Mouse (Mus musculus): Measurements from ENCODE around the gene Rem2. TPM values are rescaled to one million over a fixed set of nuclear protein-coding genes. Genes with fewer than 3 reads are reported as not detected.

Rem2 gene
- total RNA-seq, 1 experiment from 2014 or later: 2.5 TPM

DNA sequence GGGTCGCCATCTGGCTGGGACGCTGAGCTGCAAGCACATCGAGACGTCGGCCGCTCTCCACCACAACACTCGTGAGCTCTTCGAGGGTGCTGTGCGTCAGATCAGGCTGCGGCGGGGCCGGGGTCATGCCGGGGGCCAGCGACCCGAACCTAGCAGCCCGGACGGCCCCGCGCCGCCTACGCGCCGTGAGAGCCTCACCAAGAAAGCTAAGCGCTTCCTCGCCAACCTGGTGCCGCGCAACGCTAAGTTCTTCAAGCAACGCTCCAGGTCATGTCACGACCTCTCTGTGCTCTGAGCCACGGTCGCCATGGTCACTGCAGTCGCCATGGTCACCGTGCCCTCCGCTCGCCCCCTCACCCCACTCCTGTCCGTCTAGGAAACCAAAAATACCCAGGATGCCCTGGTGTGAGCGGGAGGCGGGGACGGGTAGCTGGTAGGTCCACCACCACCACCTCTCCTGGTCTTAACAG is 3.6 kb downstream of the Rem2 start:
- no peak for ATAC-seq (replicated peaks in 1 of 2; ENCODE audit: insufficient read depth in 1 of 2, low FRiP score in 2 of 2, low TSS enrichment in 1 of 2, low read depth in 1 of 2, poor library complexity in 2 of 2, severe bottlenecking in 2 of 2)

DNA sequence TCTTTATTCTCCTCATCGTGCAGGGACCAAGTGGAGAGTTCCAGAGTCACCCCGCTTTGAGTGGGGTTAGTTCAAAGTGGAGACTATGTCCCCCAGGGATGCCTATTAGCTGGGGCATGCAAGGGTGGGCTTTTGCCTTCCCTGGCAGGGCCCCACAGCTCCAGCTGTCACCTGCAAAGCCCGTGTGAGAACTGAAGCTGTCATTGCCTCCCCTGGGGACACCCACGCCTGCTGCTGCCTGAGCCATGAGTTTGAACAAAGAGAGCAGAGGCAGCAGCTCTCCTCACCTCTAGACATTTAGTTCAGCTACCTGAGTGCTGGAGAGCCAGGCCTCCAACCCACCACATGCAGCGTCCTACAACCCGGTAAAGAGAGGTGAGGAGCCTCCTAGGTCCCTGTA is 4.8 kb downstream of the Rem2 start:
- ATAC-seq (replicated peaks in 1 of 2; ENCODE audit: insufficient read depth in 1 of 2, low FRiP score in 2 of 2, low TSS enrichment in 1 of 2, low read depth in 1 of 2, poor library complexity in 2 of 2, severe bottlenecking in 2 of 2): no peak

GRCm38 (mm10) chr14:54481402-54481801 is 5.5 kb downstream of the Rem2 start:
- ATAC-seq (replicated peaks in 1 of 2; ENCODE audit: insufficient read depth in 1 of 2, low FRiP score in 2 of 2, low TSS enrichment in 1 of 2, low read depth in 1 of 2, poor library complexity in 2 of 2, severe bottlenecking in 2 of 2): peak; percentile 55 to 62

DNA sequence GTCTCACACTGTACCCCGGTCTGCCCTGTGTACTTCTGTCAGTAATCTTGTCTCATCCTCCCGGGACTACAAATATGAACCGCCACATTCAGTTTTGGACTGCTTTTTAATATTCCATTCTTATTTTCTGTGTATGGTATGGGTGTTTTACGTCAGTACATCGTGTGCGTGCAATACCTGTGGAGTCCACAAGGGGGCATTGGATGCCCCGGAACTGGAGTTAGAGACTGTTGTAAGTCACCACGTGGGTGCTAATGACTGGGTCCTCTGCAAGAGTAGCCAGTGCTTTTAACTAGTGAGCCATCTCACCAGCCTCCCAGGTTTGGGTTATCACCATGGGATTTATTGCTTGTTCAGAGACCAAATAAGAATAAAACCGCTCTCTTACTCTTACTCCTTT is 6.6 kb downstream of the Rem2 start:
- peak in 1 of 2 experiments; percentile 54; a peak in 1 of 4 replicates for ATAC-seq (replicated peaks in 1 of 2; ENCODE audit: insufficient read depth in 1 of 2, low FRiP score in 2 of 2, low TSS enrichment in 1 of 2, low read depth in 1 of 2, poor library complexity in 2 of 2, severe bottlenecking in 2 of 2)

- ATAC-seq (replicated peaks in 1 of 2; ENCODE audit: insufficient read depth in 1 of 2, low FRiP score in 2 of 2, low TSS enrichment in 1 of 2, low read depth in 1 of 2, poor library complexity in 2 of 2, severe bottlenecking in 2 of 2): no peak
These were observed 10.0 kb downstream of the Rem2 start for GRCm38 (mm10) chr14:54485899-54486298.

GRCm38 (mm10) chr14:54487732-54488131 is 11.8 kb downstream of the Rem2 start:
- ATAC-seq (replicated peaks in 1 of 2; ENCODE audit: insufficient read depth in 1 of 2, low FRiP score in 2 of 2, low TSS enrichment in 1 of 2, low read depth in 1 of 2, poor library complexity in 2 of 2, severe bottlenecking in 2 of 2): no peak

GRCm38 (mm10) chr14:54488350-54488749 is 12.4 kb downstream of the Rem2 start:
- ATAC-seq (replicated peaks in 1 of 2; ENCODE audit: insufficient read depth in 1 of 2, low FRiP score in 2 of 2, low TSS enrichment in 1 of 2, low read depth in 1 of 2, poor library complexity in 2 of 2, severe bottlenecking in 2 of 2): no peak

DNA sequence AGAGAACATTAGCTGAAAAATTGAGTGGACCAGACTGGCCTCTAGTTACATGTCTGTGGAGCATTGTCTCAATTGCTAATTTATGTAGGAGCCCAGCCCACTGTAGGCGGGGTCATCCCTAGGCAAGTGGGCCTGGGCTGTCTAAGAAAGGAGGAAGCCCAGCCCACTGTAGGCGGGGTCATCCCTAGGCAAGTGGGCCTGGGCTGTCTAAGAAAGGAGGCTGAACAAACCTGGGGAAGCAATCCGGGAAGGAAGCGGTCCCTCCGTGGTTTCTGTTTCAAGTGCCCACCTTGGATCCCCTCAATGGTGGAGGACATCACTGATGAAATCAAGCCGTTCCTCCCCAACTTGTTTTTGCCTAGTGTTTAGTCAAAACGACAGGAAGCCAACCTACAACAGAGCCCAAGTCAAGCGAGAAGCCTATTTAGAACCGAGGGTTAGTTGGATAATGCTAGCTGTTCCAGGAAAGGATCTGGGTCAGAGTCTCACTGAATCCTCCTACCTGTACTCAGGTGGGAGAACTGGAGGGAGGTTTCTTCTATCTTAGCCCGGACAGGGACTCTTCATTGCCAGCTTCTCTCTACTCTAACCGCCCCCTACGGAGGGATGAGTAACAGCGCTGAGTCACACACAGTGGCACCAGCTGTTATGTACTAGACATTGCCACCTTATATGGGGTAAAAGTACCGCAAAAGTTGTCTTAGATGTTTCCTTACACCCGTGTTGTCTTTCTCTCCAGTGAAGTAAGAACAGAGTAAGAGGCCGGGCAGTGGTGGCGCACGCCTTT is 16.6 kb downstream of the Rem2 start:
- ATAC-seq (replicated peaks in 1 of 2; ENCODE audit: insufficient read depth in 1 of 2, low FRiP score in 2 of 2, low TSS enrichment in 1 of 2, low read depth in 1 of 2, poor library complexity in 2 of 2, severe bottlenecking in 2 of 2): peak; percentile 46 to 48; a peak in 2 of 4 replicates

- ATAC-seq (replicated peaks in 1 of 2; ENCODE audit: insufficient read depth in 1 of 2, low FRiP score in 2 of 2, low TSS enrichment in 1 of 2, low read depth in 1 of 2, poor library complexity in 2 of 2, severe bottlenecking in 2 of 2): no peak
These were observed 17.3 kb downstream of the Rem2 start for GRCm38 (mm10) chr14:54493236-54493635.

DNA sequence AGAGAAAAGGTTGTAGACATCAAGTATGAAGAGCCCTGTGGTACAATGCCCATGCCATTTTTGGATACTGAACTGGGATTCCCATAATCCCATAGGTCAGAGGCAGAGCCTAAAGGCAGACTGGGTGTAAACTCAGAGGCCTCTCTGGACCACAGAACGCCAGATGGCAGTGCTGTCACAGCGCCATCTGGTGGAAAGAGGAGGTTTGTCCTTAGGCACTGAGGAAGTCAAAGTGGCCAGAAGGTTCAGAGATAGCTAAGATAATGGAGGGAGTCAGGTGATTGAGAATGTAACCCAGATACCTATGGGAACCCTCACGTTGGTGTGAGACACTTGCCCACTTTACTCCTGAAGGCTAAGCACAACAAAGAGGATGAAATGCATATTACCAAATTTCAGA is 18.3 kb downstream of the Rem2 start:
- ATAC-seq (replicated peaks in 1 of 2; ENCODE audit: insufficient read depth in 1 of 2, low FRiP score in 2 of 2, low TSS enrichment in 1 of 2, low read depth in 1 of 2, poor library complexity in 2 of 2, severe bottlenecking in 2 of 2): peak; percentile 83 to 85

- ATAC-seq (replicated peaks in 1 of 2; ENCODE audit: insufficient read depth in 1 of 2, low FRiP score in 2 of 2, low TSS enrichment in 1 of 2, low read depth in 1 of 2, poor library complexity in 2 of 2, severe bottlenecking in 2 of 2): no peak
These were observed 20.8 kb downstream of the Rem2 start for GRCm38 (mm10) chr14:54496706-54497105.

GRCm38 (mm10) chr14:54499330-54499729 is 23.4 kb downstream of the Rem2 start:
- no peak for ATAC-seq (replicated peaks in 1 of 2; ENCODE audit: insufficient read depth in 1 of 2, low FRiP score in 2 of 2, low TSS enrichment in 1 of 2, low read depth in 1 of 2, poor library complexity in 2 of 2, severe bottlenecking in 2 of 2)

- no peak for ATAC-seq (replicated peaks in 1 of 2; ENCODE audit: insufficient read depth in 1 of 2, low FRiP score in 2 of 2, low TSS enrichment in 1 of 2, low read depth in 1 of 2, poor library complexity in 2 of 2, severe bottlenecking in 2 of 2)
These were observed 25.5 kb downstream of the Rem2 start for GRCm38 (mm10) chr14:54501365-54501764.

- ATAC-seq (replicated peaks in 1 of 2; ENCODE audit: insufficient read depth in 1 of 2, low FRiP score in 2 of 2, low TSS enrichment in 1 of 2, low read depth in 1 of 2, poor library complexity in 2 of 2, severe bottlenecking in 2 of 2): no peak
These were observed 27.2 kb downstream of the Rem2 start for GRCm38 (mm10) chr14:54503092-54503491.

DNA sequence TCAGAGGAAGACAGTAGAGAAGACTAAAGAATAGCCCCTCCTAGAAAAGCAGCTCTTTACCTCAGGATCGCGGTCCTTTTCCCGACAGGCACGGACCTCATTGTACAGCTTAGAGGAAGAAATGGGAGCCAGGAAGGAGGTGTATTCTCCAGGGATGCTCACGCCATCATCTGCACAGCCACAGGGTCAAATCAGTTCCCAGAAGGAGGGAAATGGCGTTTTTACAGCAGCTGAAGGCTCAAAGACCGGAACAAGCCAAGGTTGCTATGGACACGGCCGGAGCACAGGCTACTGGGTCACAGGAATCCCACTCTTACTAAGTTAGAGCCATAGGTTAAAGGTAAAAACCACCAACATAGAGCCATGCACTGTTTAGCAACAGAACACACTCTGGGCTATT is 33.9 kb downstream of the Rem2 start:
- no peak for ATAC-seq (replicated peaks in 1 of 2; ENCODE audit: insufficient read depth in 1 of 2, low FRiP score in 2 of 2, low TSS enrichment in 1 of 2, low read depth in 1 of 2, poor library complexity in 2 of 2, severe bottlenecking in 2 of 2)

- no peak for ATAC-seq (replicated peaks in 1 of 2; ENCODE audit: insufficient read depth in 1 of 2, low FRiP score in 2 of 2, low TSS enrichment in 1 of 2, low read depth in 1 of 2, poor library complexity in 2 of 2, severe bottlenecking in 2 of 2)
These were observed 40.9 kb downstream of the Rem2 start for GRCm38 (mm10) chr14:54516710-54517310.

- ATAC-seq (replicated peaks in 1 of 2; ENCODE audit: insufficient read depth in 1 of 2, low FRiP score in 2 of 2, low TSS enrichment in 1 of 2, low read depth in 1 of 2, poor library complexity in 2 of 2, severe bottlenecking in 2 of 2): no peak
These were observed 47.7 kb downstream of the Rem2 start for GRCm38 (mm10) chr14:54523600-54523999.

GRCm38 (mm10) chr14:54527227-54528006 is 51.5 kb downstream of the Rem2 start:
- no peak for ATAC-seq (replicated peaks in 1 of 2; ENCODE audit: insufficient read depth in 1 of 2, low FRiP score in 2 of 2, low TSS enrichment in 1 of 2, low read depth in 1 of 2, poor library complexity in 2 of 2, severe bottlenecking in 2 of 2)
